Mouse (Mus musculus): ENCODE measurements around the gene Poldip3.

Gene Poldip3

DNA sequence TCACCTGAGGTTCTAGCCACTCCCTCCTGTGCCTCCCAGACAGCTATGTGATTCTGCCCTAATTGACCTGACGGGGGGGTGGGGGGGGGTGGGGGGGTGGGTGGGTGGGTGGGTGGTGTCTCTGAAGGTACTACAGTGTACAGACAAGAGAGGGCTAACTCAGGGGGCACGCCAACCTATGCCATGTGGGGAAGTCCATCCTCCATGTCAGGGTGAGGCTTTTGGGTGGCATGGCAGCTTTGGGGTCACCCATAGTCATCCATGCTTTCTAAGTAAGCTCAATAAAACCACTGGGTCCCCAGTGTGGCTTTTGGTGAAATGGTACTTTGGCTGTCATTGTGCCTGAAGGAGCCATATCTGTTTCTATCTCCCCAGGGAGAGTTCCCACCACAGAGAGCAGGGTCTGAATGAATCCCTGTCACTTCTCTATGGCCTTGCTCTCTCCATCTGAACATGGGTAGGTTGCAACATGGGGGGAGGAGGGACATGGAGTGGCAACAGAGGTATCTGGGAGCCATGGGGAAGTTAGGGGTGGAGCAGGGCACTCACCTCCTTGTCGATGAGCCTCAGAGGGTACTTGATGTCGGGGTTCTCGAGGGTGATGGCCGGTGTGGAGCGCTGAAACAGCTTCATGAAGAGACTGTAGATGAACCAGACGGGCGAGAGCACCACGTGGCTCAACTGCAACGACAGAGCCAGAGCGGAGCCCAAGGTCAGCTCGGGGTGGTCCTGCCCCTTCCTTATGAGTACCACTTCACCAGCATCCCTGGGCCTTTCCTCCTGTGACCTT lies 16.5 kb upstream of the Poldip3 start:
- no peak for DNase-seq (ENCODE audit: low read depth, low spot score)

DNA sequence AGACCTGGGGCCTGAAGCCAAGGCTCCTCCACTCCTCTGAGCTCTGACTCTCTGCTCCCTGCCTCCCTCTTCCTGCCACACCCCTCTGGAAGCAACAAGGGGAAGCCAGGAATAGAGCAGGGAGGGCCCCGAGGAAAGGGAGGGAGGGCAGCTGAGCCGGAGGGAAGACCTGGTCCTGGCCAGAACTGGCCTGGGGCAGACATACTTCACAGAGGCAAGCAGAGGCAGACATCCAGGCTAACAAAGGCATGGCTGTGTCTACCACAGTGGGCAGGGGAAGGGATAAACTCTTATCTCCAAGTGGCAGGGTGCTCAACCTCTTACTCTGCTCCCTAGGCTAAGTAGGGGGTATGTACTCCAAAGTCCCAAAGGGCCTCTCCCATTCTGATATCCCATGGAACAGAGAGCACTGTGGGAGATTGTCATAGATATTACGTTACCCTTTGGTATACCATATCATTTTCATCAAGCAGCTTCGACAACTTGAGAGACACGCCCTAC lies 15.8 kb upstream of the Poldip3 start:
- no peak for DNase-seq (ENCODE audit: low read depth, low spot score)

GRCm38 (mm10) chr15:83162818-83163485 lies 13.8 kb upstream of the Poldip3 start:
- DNase-seq (ENCODE audit: low read depth, low spot score): no peak

- no peak for DNase-seq (ENCODE audit: low read depth, low spot score)
Observed at GRCm38 (mm10) chr15:83162001-83162400, 12.8 kb upstream of the Poldip3 start.

DNA sequence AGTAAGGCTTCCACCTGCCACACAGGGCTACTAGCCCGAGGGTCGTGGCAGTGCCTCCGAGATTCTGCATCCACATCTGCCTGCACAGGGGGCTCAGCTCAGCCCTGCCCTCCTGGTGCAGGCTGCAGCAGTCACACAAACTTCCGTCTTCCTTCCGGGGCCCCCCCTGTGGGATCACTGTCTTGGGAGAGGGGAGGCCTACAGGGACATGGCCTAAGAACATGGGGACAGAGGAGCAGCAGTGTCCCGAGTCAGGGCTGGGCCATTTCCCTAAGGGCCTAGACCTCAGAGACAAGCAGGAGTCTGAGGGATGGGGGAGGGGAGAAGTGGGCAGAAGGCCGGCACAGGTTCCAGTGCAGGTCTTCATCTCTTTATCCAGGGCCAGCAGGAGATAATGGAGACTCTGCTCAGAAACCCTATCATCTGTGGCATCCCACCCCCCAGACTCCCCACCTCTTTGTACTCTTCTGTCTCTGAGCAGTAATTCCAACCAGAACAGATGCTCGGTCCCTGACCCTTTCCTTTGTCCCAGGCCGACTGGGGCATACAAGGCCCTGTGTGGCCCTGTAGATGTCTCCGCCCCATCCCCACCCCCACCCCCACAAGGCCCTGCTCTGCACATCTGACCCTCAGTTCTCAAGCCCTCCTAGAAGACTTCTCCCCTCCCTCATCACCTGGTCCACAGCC lies 12.0 kb upstream of the Poldip3 start:
- no peak for DNase-seq (ENCODE audit: low read depth, low spot score)

DNA sequence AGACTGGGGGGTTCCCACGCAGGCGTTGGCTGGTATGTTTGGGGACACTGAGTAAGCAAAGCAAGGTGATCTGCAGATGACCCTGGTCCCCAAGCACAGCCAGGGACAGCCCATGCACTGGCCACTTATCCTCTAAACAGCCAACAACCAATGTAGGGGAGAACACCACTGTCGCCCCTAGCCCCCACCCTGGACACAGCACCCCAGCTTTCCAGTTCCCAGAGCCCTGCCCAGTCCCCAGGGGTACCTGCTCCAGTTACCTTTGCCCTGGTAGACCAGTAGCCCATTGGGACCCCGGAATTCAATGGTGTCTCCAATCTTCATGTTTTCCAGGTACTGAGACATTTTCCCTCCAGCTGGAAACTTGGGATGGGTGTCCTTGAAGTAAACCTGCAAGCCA lies 11.4 kb upstream of the Poldip3 start:
- no peak for DNase-seq (ENCODE audit: low read depth, low spot score)

DNA sequence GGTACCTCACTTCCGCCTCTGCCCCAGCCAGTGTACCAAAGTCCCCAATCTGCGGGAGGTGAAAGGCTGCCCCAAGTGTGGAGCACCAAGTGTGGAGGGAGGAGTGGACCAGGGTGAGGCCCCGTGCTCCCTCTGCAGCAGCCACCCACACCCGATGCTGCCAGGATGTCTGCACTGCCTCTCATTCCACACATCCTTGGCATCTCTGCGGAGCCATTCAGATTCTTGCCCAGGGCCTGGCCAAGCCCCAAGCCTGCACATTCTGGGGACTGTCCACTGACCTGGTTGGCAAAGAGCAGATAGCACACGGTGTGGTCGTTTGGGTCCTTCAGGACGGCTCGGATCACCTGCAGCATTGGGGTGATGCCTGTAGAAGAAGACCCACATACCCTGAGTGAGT lies 10.6 kb upstream of the Poldip3 start:
- DNase-seq (ENCODE audit: low read depth, low spot score): no peak

- no peak for DNase-seq (ENCODE audit: low read depth, low spot score)
Observed at GRCm38 (mm10) chr15:83158587-83159160, 9.5 kb upstream of the Poldip3 start.

- no peak for DNase-seq (ENCODE audit: low read depth, low spot score)
Observed at GRCm38 (mm10) chr15:83157667-83158064, 8.5 kb upstream of the Poldip3 start.

DNA sequence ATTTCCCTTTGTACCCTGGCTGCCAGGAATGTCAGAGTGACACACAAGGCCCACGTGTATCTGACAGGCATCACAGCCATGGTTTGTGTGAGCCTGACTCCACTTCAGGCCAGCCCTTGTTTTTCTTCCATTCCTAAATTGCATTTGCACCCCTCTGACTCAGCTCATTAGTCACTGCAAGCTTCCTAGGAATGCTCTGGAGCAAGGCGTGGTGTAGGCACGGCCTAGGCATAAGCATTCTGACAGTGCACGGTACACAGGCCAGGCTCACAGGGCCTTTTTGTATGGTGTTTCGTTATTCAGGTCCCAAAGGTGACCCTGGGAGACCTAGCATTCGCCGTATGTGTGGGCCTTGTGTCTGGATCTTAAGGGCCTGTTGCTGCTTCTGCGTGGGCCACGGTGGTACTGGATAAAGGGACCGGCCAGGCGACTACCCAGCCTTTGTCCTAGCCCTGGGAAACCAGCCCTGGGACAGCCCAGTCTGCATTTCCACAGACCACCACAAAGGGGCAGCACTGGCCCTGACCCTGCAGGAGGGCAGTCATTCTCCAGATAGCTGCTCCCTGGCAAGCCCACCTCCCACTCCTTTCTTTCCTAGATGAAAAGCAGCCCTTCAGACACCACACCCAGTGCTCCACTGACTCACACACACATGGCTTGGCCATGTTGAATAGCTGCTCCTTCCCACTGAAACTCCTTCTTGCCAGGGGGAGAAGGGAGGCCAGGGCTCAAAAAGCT lies 7.9 kb upstream of the Poldip3 start:
- peak; percentile 55 for DNase-seq (ENCODE audit: low read depth, low spot score)

GRCm38 (mm10) chr15:83155672-83156419 lies 6.7 kb upstream of the Poldip3 start:
- no peak for DNase-seq (ENCODE audit: low read depth, low spot score)

DNA sequence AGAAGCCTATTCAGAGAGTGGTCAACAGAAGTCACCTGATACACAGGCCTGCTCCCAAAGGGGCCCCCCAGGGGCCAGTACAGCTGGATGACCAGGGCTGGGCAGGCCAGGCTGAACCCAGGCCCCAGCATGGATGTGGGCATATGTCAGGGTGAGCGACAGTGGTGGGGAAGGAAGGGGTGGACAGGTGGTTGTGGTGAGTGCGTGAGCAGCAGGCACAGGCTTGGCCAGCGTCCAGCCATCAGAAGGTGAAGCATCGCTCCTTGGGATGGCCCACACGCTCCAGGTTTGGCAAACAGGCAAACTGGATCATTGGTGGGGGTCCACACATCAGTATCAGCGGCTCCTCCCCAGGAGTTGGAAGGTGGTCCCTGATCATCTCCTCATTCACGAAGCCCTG lies 5.1 kb upstream of the Poldip3 start:
- no peak for DNase-seq (ENCODE audit: low read depth, low spot score)

DNA sequence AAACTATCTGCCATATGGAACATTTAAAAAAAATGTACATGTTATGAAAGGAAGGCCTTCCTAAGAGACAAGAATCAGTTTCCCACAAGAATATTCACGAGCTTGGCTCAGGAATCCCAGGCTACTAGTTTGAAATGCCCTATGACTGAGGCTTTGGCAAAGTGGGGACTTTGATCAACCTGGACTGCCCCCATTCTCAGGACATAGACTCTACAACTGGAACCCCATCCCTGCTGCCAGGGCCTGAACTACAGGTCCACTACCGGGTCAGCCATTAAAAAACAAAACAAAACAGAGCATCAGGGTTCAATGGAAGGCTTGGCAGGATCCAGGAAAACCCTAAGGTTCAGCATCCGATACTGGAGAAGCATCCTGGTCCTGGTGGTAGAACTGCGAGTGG lies 1.5 kb upstream of the Poldip3 start:
- no peak for DNase-seq (ENCODE audit: low read depth, low spot score)

GRCm38 (mm10) chr15:83150073-83150442 lies 874 bp upstream of the Poldip3 start:
- DNase-seq (ENCODE audit: low read depth, low spot score): no peak

DNA sequence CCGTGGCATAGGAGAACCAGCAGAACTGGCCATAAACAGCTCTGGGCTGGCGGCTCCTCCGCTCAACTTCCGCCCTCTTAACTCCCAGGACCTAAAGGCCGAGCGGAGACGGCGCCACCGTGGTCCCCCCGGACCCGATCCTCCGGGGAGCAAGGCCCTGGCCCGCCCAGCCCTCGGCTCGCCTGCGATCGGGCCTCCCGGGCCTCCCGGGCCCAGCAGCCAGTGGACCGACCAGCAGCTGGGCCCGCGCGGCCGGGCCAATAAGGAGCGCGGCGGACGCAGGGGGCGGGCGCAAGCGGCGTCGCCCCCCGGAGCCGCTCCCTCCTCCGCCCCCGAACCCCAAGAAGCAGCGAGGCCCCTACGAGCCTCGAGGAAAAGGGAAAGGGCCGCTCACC lies 386 bp downstream of the Poldip3 start:
- no peak for DNase-seq (ENCODE audit: low read depth, low spot score)

- no peak for DNase-seq (ENCODE audit: low read depth, low spot score)
Observed at GRCm38 (mm10) chr15:83148395-83148794, 789 bp downstream of the Poldip3 start.

DNA sequence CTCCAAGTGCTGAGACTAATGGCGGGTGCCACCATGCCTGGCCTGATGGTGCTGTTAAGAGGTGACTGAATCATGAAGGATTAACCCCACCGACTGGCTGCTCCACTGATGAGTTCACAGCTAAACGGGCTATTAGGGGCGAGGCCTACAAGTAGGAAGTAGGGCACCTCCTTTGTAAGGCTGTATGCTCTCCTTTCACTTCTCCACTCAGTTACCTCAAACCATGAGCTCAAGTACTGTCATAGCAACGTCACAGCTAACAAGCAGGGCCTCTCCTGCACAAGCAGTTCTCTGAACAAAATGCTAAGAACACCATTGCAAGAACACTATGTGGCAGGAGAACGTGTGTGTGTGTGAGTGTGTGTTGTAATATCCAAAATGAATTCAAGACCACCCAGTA lies 3.6 kb downstream of the Poldip3 start:
- DNase-seq (ENCODE audit: low read depth, low spot score): no peak

DNA sequence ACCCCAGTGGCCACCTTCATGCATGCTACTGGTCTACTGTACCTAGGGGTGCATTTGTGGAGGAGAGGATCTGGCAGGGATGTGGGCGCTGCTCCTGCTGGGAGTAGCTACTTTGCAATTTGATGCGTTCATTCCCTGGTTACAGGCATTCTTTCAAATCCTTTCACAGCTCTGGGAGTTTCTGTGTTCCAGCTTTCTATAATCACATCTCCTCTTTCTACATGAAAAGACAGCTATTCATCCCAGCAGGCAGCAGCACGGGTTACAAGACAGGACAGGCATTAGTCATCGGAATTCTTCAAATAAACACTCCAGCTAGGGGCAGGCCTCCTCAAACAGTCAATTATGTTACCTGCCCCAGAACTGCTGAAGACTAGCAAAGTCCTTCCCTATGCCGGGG lies 6.3 kb downstream of the Poldip3 start:
- DNase-seq (ENCODE audit: low read depth, low spot score): no peak

DNA sequence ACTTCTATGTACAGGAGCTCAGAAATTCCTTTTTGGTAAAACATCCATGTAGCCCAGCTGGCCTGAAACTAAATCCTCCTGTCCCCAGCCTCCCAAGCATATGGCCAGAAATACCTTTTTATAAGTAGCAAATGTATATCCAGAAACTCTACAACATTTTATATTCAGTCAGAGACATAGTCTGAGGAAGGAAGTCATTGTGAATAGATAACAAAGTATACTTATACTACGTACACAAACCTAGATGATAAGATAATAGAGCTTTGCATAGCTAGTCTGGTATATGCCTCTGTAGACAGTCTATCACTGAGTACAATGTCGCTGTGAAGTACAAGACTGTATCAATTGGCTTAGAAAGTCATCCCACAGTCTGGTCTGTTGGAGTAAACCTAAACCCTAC lies 13.5 kb downstream of the Poldip3 start:
- DNase-seq (ENCODE audit: low read depth, low spot score): no peak

GRCm38 (mm10) chr15:83134671-83135070 lies 14.5 kb downstream of the Poldip3 start:
- no peak for DNase-seq (ENCODE audit: low read depth, low spot score)

All from WW6 (cell line).